Mouse (Mus musculus) kidney, postnatal 0 days (tissue): ENCODE results near the gene Ppp1r18. TPM values are rescaled to one million over a fixed set of nuclear protein-coding genes. Genes with fewer than 3 reads are reported as not detected.
A peak's percentile ranks its signal among the peaks of the same experiment; 100 is the strongest.

Experiments
- ATAC-seq: fragments of 200-750 bp; cut with Nextera tagmentation; replicated peaks from 2 replicates; pipeline ENCODE4 v1.8.0; 2017; ENCODE audit warnings: low read depth, moderate number of reproducible peaks, moderate TSS enrichment, moderate library complexity; ENCODE audit not compliant: low FRiP score
- DNase-seq: peaks from one replicate; pipeline ENCODE4 v3.0.0-alpha.2; 2016; ENCODE audit warnings: low spot score
- H3K27ac ChIP-seq: fragments of 300-500 bp; sonication (generic); 2 replicates; pipeline ENCODE4 v1.5.1; 2014; ENCODE audit warnings: mild to moderate bottlenecking
- H3K27me3 ChIP-seq: fragments of 300-500 bp; sonication (generic); 2 replicates; pipeline ENCODE4 v1.6.1; 2014; ENCODE audit warnings: low read length, mixed read lengths; ENCODE audit not compliant: insufficient read depth
- H3K36me3 ChIP-seq: fragments of 300-500 bp; sonication (generic); 2 replicates; pipeline ENCODE4 v1.6.1; 2014; ENCODE audit warnings: low read length, mixed read lengths; ENCODE audit not compliant: insufficient read depth
- H3K4me1 ChIP-seq: fragments of 300-500 bp; sonication (generic); replicated peaks from 2 replicates; pipeline ENCODE4 v1.6.1; 2014; ENCODE audit warnings: antibody characterized with exemption, low read length, mixed read lengths; ENCODE audit not compliant: insufficient read depth
- H3K4me2 ChIP-seq: fragments of 300-500 bp; sonication (generic); 2 replicates; pipeline ENCODE4 v1.6.1; 2014; ENCODE audit warnings: mild to moderate bottlenecking, low read length, moderate library complexity, mixed read lengths
- H3K4me3 ChIP-seq: fragments of 300-500 bp; sonication (generic); replicated peaks from 2 replicates; pipeline ENCODE4 v1.5.1; 2014; ENCODE audit warnings: low read depth, low read length
- H3K9ac ChIP-seq: fragments of 300-500 bp; sonication (generic); 2 replicates; pipeline ENCODE4 v1.6.1; 2014; ENCODE audit warnings: low read depth, low read length
- H3K9me3 ChIP-seq: fragments of 300-500 bp; sonication (generic); replicated peaks from 2 replicates; pipeline ENCODE4 v1.6.1; 2016; ENCODE audit warnings: low read length, inconsistent platforms, mixed read lengths
- CTCF ChIP-seq: IDR thresholded peaks from 2 replicates; pipeline ENCODE4 v1.5.1; 2016; ENCODE audit warnings: antibody characterized with exemption, low read depth, mild to moderate bottlenecking, moderate library complexity
- WGBS: fragments of 180-500 bp; shearing (Covaris S2); extraction: QIAGEN DNeasy Blood & Tissue Kit; methylation state at CpG from one replicate; pipeline ENCODE4 v1.1.7; 2014; 5-methylcytosine and 5-hydroxymethylcytosine counted together
- polyA plus RNA-seq: library from polyadenylated mRNA; unstranded; fragments of >200 nt; fragmentation: Nextera tagmentation; extraction: Ambion mirVana; gene quantifications from 2 replicates; pipeline ENCODE4 v1.2.1, GENCODE M21; 2015

Gene Ppp1r18
- polyA plus RNA-seq, 1 experiment from 2014 or later: 16.2 TPM

DNA sequence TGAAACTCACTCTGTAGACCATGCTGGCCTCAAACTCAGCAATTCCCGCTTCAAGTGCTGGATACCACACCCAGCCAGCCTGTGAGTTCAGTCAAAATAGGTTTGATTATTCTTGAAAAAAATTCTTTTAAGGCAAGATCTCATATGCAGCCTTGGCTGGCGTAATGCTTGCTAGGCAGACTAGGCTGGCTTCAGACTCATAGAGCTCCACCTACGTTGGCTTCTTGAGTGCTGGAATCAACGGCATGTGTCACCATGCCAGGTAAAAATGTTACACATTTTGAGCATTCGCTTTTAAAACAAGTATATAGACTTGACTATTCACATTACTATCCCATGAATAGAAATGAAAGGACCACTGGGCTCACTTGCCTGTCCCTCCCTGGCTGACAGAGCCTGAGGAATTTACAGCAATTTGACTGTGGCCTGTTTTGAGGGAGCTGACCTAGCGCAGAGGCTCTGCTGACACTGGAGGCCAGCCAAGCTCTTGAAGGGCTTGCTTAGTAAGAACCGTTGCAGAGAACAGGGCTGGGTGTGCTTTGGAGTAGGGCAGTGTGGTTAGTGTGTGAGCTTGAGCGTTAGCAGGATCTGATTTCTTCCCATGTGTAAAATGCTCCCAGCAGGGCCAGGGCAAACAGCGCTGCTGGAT lies 38.1 kb downstream of the Ppp1r18 start:
- H3K4me3 ChIP-seq: no peak overlapping the region
- H3K4me1 ChIP-seq: no peaks in the 10 kb centered on the region
- no peak overlapping the region for H3K9ac ChIP-seq
- no peak for TF ChIP-seq CTCF
- H3K27me3 ChIP-seq: no peaks in the 10 kb centered on the region
- no peak for ATAC-seq
- H3K27ac ChIP-seq: no peak overlapping the region
- H3K9me3 ChIP-seq: no peaks in the 10 kb centered on the region
- H3K36me3 ChIP-seq: peaks cover 19% of the 10 kb centered on the region
- H3K4me2 ChIP-seq: no peak overlapping the region
- DNase-seq: peak; percentile 50
- WGBS: 72% methylated on average over 9 of the region's 9 CpGs

DNA sequence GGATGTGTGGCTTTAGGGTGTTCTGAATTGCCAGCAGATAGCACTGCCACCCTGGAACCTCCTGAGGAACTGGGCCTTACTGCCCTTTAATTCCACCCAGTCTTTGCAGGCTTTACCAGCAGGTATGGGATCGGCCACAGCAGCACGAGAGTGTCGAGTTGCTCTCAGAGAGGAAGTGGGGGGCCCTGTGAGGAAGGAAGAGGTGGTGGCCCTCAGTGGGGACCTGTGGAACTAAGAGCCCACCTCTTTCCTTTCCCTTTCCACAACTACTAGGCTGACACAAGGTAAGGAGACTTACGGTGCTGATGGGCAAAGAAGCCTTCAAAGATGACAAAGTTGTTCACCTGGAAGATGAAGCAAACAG lies 38.6 kb downstream of the Ppp1r18 start:
- no peaks in the 10 kb centered on the region for H3K9me3 ChIP-seq
- no peak for ATAC-seq
- H3K9ac ChIP-seq: no peak overlapping the region
- DNase-seq: no peak
- H3K4me3 ChIP-seq: no peak overlapping the region
- no peak for TF ChIP-seq CTCF
- H3K36me3 ChIP-seq: peaks cover 19% of the 10 kb centered on the region
- no peaks in the 10 kb centered on the region for H3K27me3 ChIP-seq
- H3K4me2 ChIP-seq: no peak overlapping the region
- 57% methylated on average over 4 of the region's 4 CpGs for WGBS
- H3K4me1 ChIP-seq: peaks cover 2% of the 10 kb centered on the region; the same call in 1 of the 2 replicates
- H3K27ac ChIP-seq: no peak overlapping the region

- no peak for TF ChIP-seq CTCF
- Histone ChIP-seq H3K4me1 (peaks cover 8% of the 10 kb centered on the region; the same call in 1 of the 2 replicates), H3K9ac (no peak overlapping the region), H3K9me3 (no peaks in the 10 kb centered on the region), H3K27me3 (no peaks in the 10 kb centered on the region), H3K27ac (no peak overlapping the region), H3K4me2 (no peak overlapping the region), H3K4me3 (no peak overlapping the region), H3K36me3 (peaks cover 11% of the 10 kb centered on the region; the same call in 1 of the 2 replicates)
- no peak for DNase-seq
- ATAC-seq: no peak
- WGBS: 97% methylated on average over 1 of the region's 1 CpGs
Measured at GRCm38 (mm10) chr17:35905587-35905986, 40.2 kb downstream of the Ppp1r18 start.

DNA sequence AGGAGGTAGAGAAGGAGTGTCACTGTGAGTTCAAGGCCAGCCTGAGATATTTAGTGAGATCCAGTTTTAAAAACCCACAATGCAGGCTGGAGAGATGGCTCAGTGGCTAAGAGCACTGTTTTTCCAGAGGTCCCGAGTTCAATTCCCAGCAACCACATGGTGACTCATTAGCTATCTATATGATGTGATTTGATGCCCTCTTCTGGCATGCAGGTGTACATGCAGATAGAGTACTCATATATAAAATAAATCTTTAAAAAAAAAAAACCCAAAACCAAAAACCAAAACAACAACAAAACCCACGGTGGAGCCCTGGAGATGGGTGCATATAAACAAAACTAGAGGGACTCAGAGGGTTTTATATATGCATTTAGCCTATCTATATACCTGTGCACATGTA lies 42.2 kb downstream of the Ppp1r18 start:
- peaks cover 16% of the 10 kb centered on the region; the same call in 1 of the 2 replicates for H3K36me3 ChIP-seq
- H3K4me1 ChIP-seq: peaks cover 8% of the 10 kb centered on the region; the same call in 1 of the 2 replicates
- no peak overlapping the region for H3K9ac ChIP-seq
- peak; percentile 47; the same call in 1 of the 2 replicates for TF ChIP-seq CTCF
- no peak overlapping the region for H3K4me3 ChIP-seq
- H3K9me3 ChIP-seq: no peaks in the 10 kb centered on the region
- H3K27me3 ChIP-seq: no peaks in the 10 kb centered on the region
- WGBS: 80% methylated on average over 2 of the region's 2 CpGs
- no peak overlapping the region for H3K27ac ChIP-seq
- no peak for DNase-seq
- ATAC-seq: no peak
- no peak overlapping the region for H3K4me2 ChIP-seq

- WGBS: 16% methylated on average over 20 of the region's 20 CpGs
- ATAC-seq (peak; percentile 5; the same call in 1 of the 2 replicates), DNase-seq (no peak)
- TF ChIP-seq CTCF: no peak
- Histone ChIP-seq H3K9me3 (no peaks in the 10 kb centered on the region), H3K9ac (peak overlapping the region; percentile 68), H3K36me3 (peaks cover 19% of the 10 kb centered on the region; the same call in 1 of the 2 replicates), H3K27ac (peak overlapping the region; percentile 38), H3K4me3 (peak overlapping the region; percentile 65), H3K27me3 (no peaks in the 10 kb centered on the region), H3K4me1 (peaks cover 8% of the 10 kb centered on the region; the same call in 1 of the 2 replicates), H3K4me2 (peak overlapping the region; percentile 88)
Measured at GRCm38 (mm10) chr17:35909186-35909918, 44.0 kb downstream of the Ppp1r18 start.

DNA sequence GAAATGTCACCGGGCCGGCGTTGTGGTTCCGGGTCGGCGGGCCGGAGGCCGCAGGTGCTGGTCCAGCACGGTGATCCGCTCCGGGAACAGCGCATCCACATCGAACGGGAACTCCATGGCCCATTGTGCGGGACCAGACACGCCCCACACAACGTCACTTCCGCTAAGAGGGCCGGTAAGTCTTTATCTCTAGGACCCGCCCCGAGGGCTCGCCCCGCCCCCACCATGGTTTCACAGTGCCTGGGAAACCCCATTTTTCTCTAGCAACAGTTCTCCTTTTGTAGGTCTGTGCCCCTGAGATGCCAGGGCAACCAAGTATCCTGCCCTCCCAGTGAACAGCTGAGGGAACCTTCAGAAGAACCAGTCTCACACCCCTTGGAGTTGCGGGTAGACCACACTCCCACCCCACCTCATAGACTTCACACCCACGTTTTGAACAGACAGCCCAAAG lies 44.6 kb downstream of the Ppp1r18 start, which contains the start of gene Atat1:
TSS of gene Atat1 (minus strand) at position 157 of the 451 bp plus-strand sequence.
- peak within 1 kb of the TSS; percentile 88 for H3K4me2 ChIP-seq
- peak; percentile 90 for ATAC-seq
- 0 out of 2 replicates have a peak, but pooled peaks cover 19% of the 10 kb centered on the region for H3K36me3 ChIP-seq
- H3K9ac ChIP-seq: peak within 1 kb of the TSS; percentile 68
- peak; percentile 96 for DNase-seq
- H3K4me1 ChIP-seq: peaks cover 8% of the 10 kb centered on the region; the same call in 1 of the 2 replicates
- peak within 1 kb of the TSS; percentile 65 for H3K4me3 ChIP-seq
- no peaks in the 10 kb centered on the region for H3K27me3 ChIP-seq
- no peaks in the 10 kb centered on the region for H3K9me3 ChIP-seq
- H3K27ac ChIP-seq: peak within 1 kb of the TSS; percentile 38
- TF ChIP-seq CTCF: no peak
- 7% methylated on average over 25 of the region's 25 CpGs for WGBS
